Mouse (Mus musculus) retina, postnatal 7 days (tissue): Measurements from ENCODE around the gene Gm16405.
"Not testable (repeated sequence)": the region's sequence is repeated elsewhere in the genome, so short reads cannot be mapped to it uniquely, and the experiment has no call there.

Experiments
- DNase-seq: peaks from one replicate; pipeline ENCODE4 v3.0.0-alpha.2; 2012; ENCODE audit warnings: low read depth, low spot score

Gene Gm16405

DNA sequence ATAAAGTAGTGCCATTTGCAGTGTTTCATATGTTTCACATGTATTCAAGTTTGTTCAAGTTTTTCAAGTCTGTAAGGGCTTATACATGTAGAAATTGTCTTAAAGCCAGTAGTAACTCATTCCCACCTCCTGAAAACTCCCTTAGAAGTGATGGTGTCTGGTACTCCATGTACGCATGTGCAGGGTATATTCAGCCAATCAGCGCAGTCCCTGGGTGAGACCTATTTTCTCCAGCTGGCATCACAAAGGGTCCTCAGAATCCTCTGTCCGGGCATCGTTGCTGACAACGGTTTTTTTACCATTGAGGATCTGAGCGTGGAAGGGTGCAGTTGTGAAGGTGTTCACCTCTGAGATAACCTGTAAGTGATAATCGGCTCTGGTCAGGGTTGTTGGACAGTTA lies at the start of gene Gm16405:
TSS of gene Gm16405 (plus strand) at position 301 of the 400 bp plus-strand sequence.
- not testable (repeated sequence) for DNase-seq
